Mouse (Mus musculus) CH12.LX (cell line): ENCODE data around the gene Serpinh1.

ENCODE experiments used
- CHD2 ChIP-seq: IDR thresholded peaks from 2 replicates; pipeline ENCODE4 v1.6.1; 2011; ENCODE audit warnings: low read length, improper control_type of control experiment
- CTCF ChIP-seq, 2 experiments: IDR thresholded peaks in 1 of 2; conservative IDR thresholded peaks in 1 of 2; 2 replicates each; pipeline ENCODE4 v1.5.1; 2011 to 2012; ENCODE audit warnings: low read depth in 2 of 2, low read length in 2 of 2, improper control_type of control experiment in 1 of 2, inconsistent platforms in 1 of 2, mild to moderate bottlenecking in 1 of 2, moderate library complexity in 1 of 2
- EP300 ChIP-seq: IDR thresholded peaks from 2 replicates; pipeline ENCODE4 v1.6.1; 2011; ENCODE audit warnings: low read length, improper control_type of control experiment
- ETS1 ChIP-seq: conservative IDR thresholded peaks from 2 replicates; pipeline ENCODE4 v1.6.1; 2012; ENCODE audit warnings: low read depth, mild to moderate bottlenecking, inconsistent platforms, low read length, improper control_type of control experiment, moderate library complexity
- HCFC1 ChIP-seq: IDR thresholded peaks from 2 replicates; pipeline ENCODE4 v1.6.1; 2012; ENCODE audit warnings: low read depth, mild to moderate bottlenecking, inconsistent platforms, low read length, improper control_type of control experiment
- TCF12 ChIP-seq: IDR thresholded peaks from 2 replicates; pipeline ENCODE4 v1.6.1; 2014; ENCODE audit warnings: low read depth, mild to moderate bottlenecking, inconsistent platforms, low read length, improper control_type of control experiment
- USF1 ChIP-seq: IDR thresholded peaks from 2 replicates; pipeline ENCODE4 v1.6.1; 2014; ENCODE audit warnings: low read depth, mild to moderate bottlenecking, inconsistent platforms, low read length, improper control_type of control experiment
- ZNF384 ChIP-seq: IDR thresholded peaks from 2 replicates; pipeline ENCODE4 v1.6.1; 2012; ENCODE audit warnings: low read depth, low read length, improper control_type of control experiment, inconsistent platforms

DNA sequence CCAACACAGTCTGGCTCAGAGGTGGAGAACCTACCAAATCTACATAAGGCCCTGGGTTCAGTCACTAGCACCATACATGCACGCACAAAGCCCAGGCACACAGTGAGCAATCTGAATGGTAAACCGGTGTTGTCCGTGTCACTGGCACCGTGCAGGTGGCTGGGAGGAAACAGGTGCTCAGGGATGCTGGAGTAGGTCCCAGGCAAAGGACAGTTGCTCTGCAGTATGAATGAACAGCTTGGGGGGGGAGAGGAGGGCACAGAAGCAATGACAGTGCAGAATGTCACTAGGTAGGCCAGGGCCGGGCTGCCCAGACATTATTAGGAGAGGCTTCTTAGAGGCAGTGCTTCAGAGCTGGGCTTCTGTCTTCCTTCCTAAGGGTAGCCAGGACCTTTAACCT lies 34.3 kb upstream of the Serpinh1 start:
- no peak for TF ChIP-seq CHD2
- TF ChIP-seq EP300 = no peak
- TF ChIP-seq USF1 = no peak
- TF ChIP-seq ZNF384 = no peak
- no peak for TF ChIP-seq HCFC1
- no peak for TF ChIP-seq ETS1
- TF ChIP-seq TCF12 = no peak
- no peak for TF ChIP-seq CTCF (conservative IDR thresholded peaks at IDR 0.05 in 1 of 2, IDR thresholded peaks at IDR 0.05 in 1 of 2; ENCODE audit: low read depth in 2 of 2, low read length in 2 of 2)
